ENCODE assay signal across 8 mouse cellular contexts in the genomic region with DNA sequence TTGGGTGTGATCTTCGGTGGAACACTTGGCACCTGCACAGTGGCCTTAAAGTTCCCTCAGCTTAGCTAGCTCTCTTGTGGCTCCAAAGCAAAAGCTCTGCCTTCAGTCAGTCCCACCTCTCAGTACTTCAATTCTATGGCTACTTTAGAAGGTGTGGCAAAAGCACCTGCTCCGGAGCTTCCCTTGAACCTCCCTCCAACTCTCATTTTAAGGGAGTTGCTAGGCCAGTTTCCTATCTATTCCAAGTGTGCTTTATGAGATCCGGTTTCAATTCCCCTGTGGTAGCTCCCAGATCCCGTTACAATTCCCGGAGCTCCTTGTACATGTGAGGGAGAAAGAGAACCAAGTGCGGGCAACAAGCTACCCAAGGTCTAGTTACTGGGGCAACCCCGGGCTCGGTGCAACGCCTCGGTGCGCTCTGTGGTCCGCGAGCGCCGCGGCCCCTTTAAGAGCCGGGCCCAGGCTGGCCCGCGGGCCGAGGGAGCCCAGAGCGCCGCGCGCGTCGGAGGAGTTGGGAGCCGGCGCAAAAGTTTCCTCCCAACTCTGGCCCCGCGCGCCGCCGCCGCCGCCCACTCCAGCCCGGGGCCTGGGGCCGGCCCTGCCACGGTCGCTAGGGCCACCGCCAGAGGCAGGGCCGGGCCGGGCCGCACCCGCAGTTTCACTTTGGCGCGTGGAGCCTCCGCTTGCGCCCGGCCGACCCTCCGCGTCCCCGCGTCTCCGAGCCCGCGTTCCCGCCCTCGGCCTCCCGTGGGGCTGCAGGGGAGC. TPM values are rescaled to one million over a fixed set of nuclear protein-coding genes. Genes with fewer than 3 reads are reported as not detected.
DNase-seq lines count a peak whose midpoint lies in the region; ATAC-seq and TF ChIP-seq lines count a peak whose summit lies in the region.

A gene (plus strand): TSS at position 478 of the 765 bp plus-strand sequence.

- no peaks in the 10 kb centered on the region for H3K9me3 ChIP-seq in embryonic facial prominence, embryonic 15.5 days (replicated peaks)
- no peaks in the 10 kb centered on the region for H3K9me3 ChIP-seq in heart, embryonic 12.5 days (replicated peaks)
- H3K9me3 ChIP-seq in liver, embryonic 13.5 days (replicated peaks), result no peaks in the 10 kb centered on the region
- H3K9me3 ChIP-seq in stomach, postnatal 0 days (ENCODE audit: control insufficient read depth, low read length), result no peaks in the 10 kb centered on the region

- ATAC-seq in embryonic facial prominence, embryonic 15.5 days (ENCODE audit: insufficient number of reproducible peaks, low FRiP score, low TSS enrichment, low read depth), result peak; percentile 92
- ATAC-seq in heart, embryonic 12.5 days (ENCODE audit: insufficient number of reproducible peaks, low FRiP score), result peak; percentile 89
- peak; percentile 84 for ATAC-seq in liver, embryonic 13.5 days (ENCODE audit: low read depth)
- peak; percentile 93 for ATAC-seq in stomach, postnatal 0 days (ENCODE audit: low FRiP score, low TSS enrichment)

- no peaks in the 10 kb centered on the region for H3K79me2 ChIP-seq in myocyte (ENCODE audit: control insufficient read depth, insufficient read depth)

- peaks cover 7% of the 10 kb centered on the region; the same call in 1 of the 2 replicates for H3K4me1 ChIP-seq in embryonic facial prominence, embryonic 15.5 days
- peaks cover 16% of the 10 kb centered on the region for H3K4me1 ChIP-seq in heart, embryonic 12.5 days (replicated peaks)
- 0 out of 2 replicates have a peak, but pooled peaks cover 3% of the 10 kb centered on the region for H3K4me1 ChIP-seq in liver, embryonic 13.5 days (replicated peaks)
- H3K4me1 ChIP-seq in stomach, postnatal 0 days (replicated peaks; ENCODE audit: control insufficient read depth, insufficient read depth), result no peaks in the 10 kb centered on the region

- no peak for TF ChIP-seq CTCF in stomach, postnatal 0 days (IDR thresholded peaks at IDR 0.05; ENCODE audit: low read depth)

- TF ChIP-seq POLR2A in myocyte (IDR thresholded peaks at IDR 0.05; ENCODE audit: insufficient read length, low read depth), result no peak

- peak within 1 kb of the TSS; percentile 86 for H3K9ac ChIP-seq in embryonic facial prominence, embryonic 15.5 days
- H3K9ac ChIP-seq in heart, embryonic 12.5 days, result peak within 1 kb of the TSS; percentile 96
- H3K9ac ChIP-seq in liver, embryonic 13.5 days, result peak within 1 kb of the TSS; percentile 72
- peak within 1 kb of the TSS; percentile 93 for H3K9ac ChIP-seq in stomach, postnatal 0 days (ENCODE audit: low read length)

- peak within 1 kb of the TSS; percentile 68 for H3K27ac ChIP-seq in embryonic facial prominence, embryonic 15.5 days (replicated peaks)
- peak within 1 kb of the TSS; percentile 15 for H3K27ac ChIP-seq in heart, embryonic 12.5 days (ENCODE audit: poor library complexity, severe bottlenecking)
- no peak within 1 kb of the TSS; the same call in 1 of the 2 replicates for H3K27ac ChIP-seq in liver, embryonic 13.5 days
- H3K27ac ChIP-seq in stomach, postnatal 0 days (replicated peaks), result peak within 1 kb of the TSS; percentile 92

- peak within 1 kb of the TSS; percentile 75 for H3K4me3 ChIP-seq in embryonic facial prominence, embryonic 15.5 days (replicated peaks)
- H3K4me3 ChIP-seq in heart, embryonic 12.5 days, result peak within 1 kb of the TSS; percentile 92
- peak within 1 kb of the TSS; percentile 70 for H3K4me3 ChIP-seq in liver, embryonic 13.5 days (replicated peaks)
- peak within 1 kb of the TSS; percentile 12 for H3K4me3 ChIP-seq in myocyte
- peak within 1 kb of the TSS; percentile 86 for H3K4me3 ChIP-seq in stomach, postnatal 0 days (ENCODE audit: low read depth, low read length)

- no peaks in the 10 kb centered on the region for H3K36me3 ChIP-seq in embryonic facial prominence, embryonic 15.5 days
- H3K36me3 ChIP-seq in heart, embryonic 12.5 days, result no peaks in the 10 kb centered on the region
- H3K36me3 ChIP-seq in liver, embryonic 13.5 days, result no peaks in the 10 kb centered on the region
- no peaks in the 10 kb centered on the region for H3K36me3 ChIP-seq in myocyte (ENCODE audit: control insufficient read depth, insufficient read depth)
- no peaks in the 10 kb centered on the region for H3K36me3 ChIP-seq in stomach, postnatal 0 days (ENCODE audit: control insufficient read depth, insufficient read depth, low read length)

- under 1% methylated on average over 59 of the region's 60 CpGs for WGBS in embryonic facial prominence, embryonic 15.5 days
- under 1% methylated on average over 60 of the region's 60 CpGs for WGBS in heart, embryonic 12.5 days
- under 1% methylated on average over 60 of the region's 60 CpGs for WGBS in liver, embryonic 13.5 days (ENCODE audit: insufficient replicate concordance)
- WGBS in stomach, postnatal 0 days, result under 1% methylated on average over 52 of the region's 60 CpGs

- H3K27me3 ChIP-seq in embryonic facial prominence, embryonic 15.5 days, result no peaks in the 10 kb centered on the region
- no peaks in the 10 kb centered on the region for H3K27me3 ChIP-seq in heart, embryonic 12.5 days (replicated peaks)
- peaks cover 16% of the 10 kb centered on the region for H3K27me3 ChIP-seq in liver, embryonic 13.5 days
- no peaks in the 10 kb centered on the region for H3K27me3 ChIP-seq in myocyte (ENCODE audit: control insufficient read depth, insufficient read depth, insufficient read length)
- H3K27me3 ChIP-seq in stomach, postnatal 0 days (ENCODE audit: control insufficient read depth, insufficient read depth, low read length), result no peaks in the 10 kb centered on the region

- DNase-seq in spleen, adult 18-20 months, result peak; percentile 15 to 44
- no peak for DNase-seq in spleen, adult 12 weeks (ENCODE audit: low spot score)
- peak; percentile 69 for DNase-seq in kidney, adult 9 months
- peak; percentile 2 for DNase-seq in liver, embryonic 13.5 days
- DNase-seq in stomach, postnatal 0 days (ENCODE audit: low spot score), result peak; percentile 83

- H3ac ChIP-seq in myocyte (ENCODE audit: control insufficient read depth, insufficient read length), result no peak within 1 kb of the TSS

- no peak for TF ChIP-seq EP300 in stomach, postnatal 0 days (optimal IDR thresholded peaks at IDR 0.05)

- H3K4me2 ChIP-seq in embryonic facial prominence, embryonic 15.5 days (replicated peaks), result peak within 1 kb of the TSS; percentile 66
- H3K4me2 ChIP-seq in heart, embryonic 12.5 days, result peak within 1 kb of the TSS; percentile 87
- peak within 1 kb of the TSS; percentile 77 for H3K4me2 ChIP-seq in liver, embryonic 13.5 days
- peak within 1 kb of the TSS; percentile 86 for H3K4me2 ChIP-seq in myocyte (ENCODE audit: low read depth)
- peak within 1 kb of the TSS; percentile 90 for H3K4me2 ChIP-seq in stomach, postnatal 0 days (replicated peaks; ENCODE audit: low read depth)

TF ChIP-seq in myocyte, 11 proteins besides CTCF, POLR2A, EP300 and RAD21:
- no peak for TF ChIP-seq MAX (IDR thresholded peaks at IDR 0.05; ENCODE audit: low read depth)

RNA-seq across cellular contexts. Expression of the gene that starts here (rescaled TPM):
- 23.2 and 27.4 TPM in 2 replicates for polyA plus RNA-seq in embryonic facial prominence, embryonic 15.5 days (2015; fragmentation: Nextera tagmentation; extraction: Ambion mirVana)
- polyA plus RNA-seq in heart, embryonic 12.5 days (2016; fragmentation: Nextera tagmentation; extraction: Ambion mirVana), result 16.0 and 17.2 TPM in 2 replicates
- polyA plus RNA-seq in liver, embryonic 13.5 days (2015; fragmentation: Nextera tagmentation; extraction: Ambion mirVana), result 2.2 TPM in 2 replicates
- polyA plus RNA-seq in myocyte (2012; fragmentation: generic; extraction: Trizol), result 0.17 TPM
- polyA plus RNA-seq in stomach, postnatal 0 days (2015; fragmentation: Nextera tagmentation; extraction: Ambion mirVana), result 13.4 and 13.8 TPM in 2 replicates

Comparison
In these comparisons a context has a peak if more than half of its experiments do, and no peak if none do; other contexts are left out.
1. H3K4me3 ChIP-seq: peak in every context shown above with its lines; median percentile 92 in heart, embryonic 12.5 days; 86 in stomach, postnatal 0 days; 75 in embryonic facial prominence, embryonic 15.5 days; 70 in liver, embryonic 13.5 days; 12 in myocyte.